Mouse (Mus musculus) megakaryocyte progenitor cell, adult 5-6 weeks (primary cell): Measurements from ENCODE around the gene Gm45140. TPM values are rescaled to one million over a fixed set of nuclear protein-coding genes. Genes with fewer than 3 reads are reported as not detected.

ENCODE experiments used
- ATAC-seq: replicated peaks from 2 replicates; pipeline ENCODE4 v1.8.0; 2016; ENCODE audit warnings: mild to moderate bottlenecking, moderate TSS enrichment, inconsistent platforms; ENCODE audit not compliant: poor library complexity
- total RNA-seq, 2 experiments: library from RNA; stranded (forward) in 1 of 2; stranded (reverse) in 1 of 2; fragments of 157-497, 149-512 nt in 1 of 2; fragments of 200-1000 nt in 1 of 2; gene quantifications; 2 replicates each; pipeline versions ENCODE4 v1.2.3 to v1.2.4; 2015 to 2017

Gm45140 gene
- total RNA-seq (2015) (2.2 and 3.7 TPM in 2 replicates), total RNA-seq (2017) (17.4 and 19.9 TPM in 2 replicates)

DNA sequence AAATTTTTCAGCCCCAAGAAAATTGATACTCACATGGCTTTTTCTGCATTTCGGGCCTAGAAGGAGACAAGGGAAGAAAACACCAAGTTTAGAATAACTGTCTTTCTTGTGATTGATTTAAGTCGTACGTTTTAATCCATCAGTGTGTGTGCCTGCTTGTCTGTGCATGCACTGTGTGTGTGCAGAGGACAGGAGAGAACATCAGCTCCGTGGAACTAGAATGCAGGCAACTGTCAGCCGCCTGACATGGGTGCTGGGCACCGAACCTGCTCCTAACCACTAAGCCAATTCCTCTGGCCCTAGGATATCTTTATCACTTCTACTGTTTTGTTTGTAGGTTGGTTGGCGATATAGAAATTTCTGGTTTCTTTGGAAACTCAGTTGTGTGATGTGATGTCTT lies at the start of gene Gm45140:
Gene Gm45140, minus strand, starts transcription at position 101 of the 400 bp plus-strand sequence.
- ATAC-seq: no peak

DNA sequence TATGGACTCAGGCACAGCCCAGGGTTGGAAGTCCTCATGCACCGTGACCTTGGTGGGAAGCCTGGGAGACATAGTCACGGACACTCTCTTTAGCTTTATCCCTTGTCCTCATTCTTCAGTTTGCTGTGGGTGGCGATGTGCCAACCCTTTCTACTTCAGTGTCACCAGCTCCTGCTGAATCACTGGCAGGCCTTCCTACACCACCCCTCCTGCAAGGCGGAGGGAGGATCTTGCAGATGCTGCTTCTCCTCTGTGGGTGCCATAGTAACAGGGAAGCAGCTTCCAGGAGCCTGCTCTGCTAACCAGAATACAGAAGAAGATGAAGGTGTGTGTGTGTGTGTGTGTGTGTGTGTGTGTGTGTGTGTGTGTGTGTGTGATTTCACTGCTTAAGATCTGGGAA lies 47.2 kb upstream of the Gm45140 start:
- peak; percentile 59 for ATAC-seq

DNA sequence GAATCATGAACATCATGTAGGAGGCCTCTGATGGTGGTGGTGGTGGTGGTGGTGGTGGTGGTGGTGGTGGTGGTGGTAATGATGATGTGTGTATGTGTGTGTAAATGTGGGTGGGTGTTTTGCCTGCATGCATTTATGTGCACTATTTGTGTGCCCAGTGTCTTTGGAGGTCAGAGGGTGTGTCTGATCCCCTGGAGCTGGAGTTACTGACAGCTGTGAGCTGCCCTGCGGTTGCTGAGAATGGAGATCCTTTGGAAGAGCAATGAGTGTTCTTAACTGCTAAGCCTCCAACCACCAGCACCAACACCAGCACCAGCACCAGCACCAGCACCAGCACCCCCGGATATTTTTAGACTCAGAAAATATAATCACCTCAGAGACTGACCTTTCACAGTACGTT lies 46.6 kb upstream of the Gm45140 start:
- no peak for ATAC-seq

DNA sequence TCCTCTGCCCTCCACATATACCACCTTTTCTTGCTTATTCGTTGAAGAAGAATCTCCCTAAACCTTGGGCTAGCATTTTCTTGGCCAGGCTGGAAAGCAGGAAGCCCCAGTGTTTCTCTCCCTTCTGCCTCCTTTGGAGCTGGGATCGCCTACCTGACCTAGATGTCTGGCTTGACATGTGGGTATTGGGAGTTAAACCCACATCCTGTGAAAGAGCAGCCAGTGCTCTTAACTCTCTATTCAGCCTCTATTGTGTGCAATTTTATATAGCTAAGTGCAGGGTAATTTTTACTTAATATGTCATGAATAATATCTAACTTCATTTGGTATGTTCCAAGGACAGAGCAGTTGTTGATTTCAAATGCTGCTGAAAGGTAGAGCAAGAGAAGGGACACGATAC lies 44.0 kb upstream of the Gm45140 start:
- ATAC-seq: no peak

DNA sequence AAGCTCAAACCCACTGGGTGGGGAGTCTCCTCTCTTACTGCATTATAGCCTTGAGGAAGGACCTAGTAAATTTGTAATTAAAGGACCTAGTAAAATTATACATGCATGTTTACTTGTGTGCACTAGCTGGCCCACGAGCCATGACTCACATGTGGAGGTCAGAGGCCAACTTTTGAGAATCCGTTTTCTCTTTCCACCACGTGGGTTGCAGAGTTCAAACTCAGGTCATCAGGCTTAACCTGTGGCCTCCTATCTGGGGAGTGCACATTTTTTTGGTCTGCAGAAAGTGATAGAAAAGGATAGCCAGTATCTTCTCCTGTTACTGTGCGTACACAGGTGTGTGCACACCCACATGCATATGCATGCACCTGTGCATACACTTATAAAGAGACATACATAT lies 43.4 kb upstream of the Gm45140 start:
- peak; percentile 43 for ATAC-seq

DNA sequence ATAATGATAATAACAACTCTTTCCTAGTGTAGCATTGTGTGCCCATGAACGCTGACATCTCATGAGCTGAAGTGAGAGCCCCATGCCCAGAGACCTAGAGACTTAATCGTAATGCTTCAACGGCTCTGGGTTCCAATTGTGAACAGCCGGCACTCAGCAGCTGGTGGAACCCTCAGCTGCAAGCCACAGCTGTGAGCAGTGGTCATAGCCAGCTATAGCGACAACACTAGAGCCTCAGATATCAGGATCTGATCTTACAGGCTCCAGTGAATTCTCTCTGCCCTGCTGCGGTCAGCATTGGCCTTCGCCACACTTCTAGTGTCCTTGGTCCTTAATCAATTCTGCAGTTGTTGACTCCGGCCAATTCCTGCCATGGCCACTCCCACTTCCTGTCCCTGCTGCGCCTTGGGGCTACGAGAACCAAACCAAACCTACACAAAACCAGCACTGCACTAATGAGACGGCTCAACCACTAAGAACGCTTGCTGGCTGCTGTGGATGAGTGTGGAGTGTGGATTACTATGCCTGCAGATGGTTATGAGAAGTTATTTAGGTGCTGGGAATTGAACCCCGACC lies 40.6 kb upstream of the Gm45140 start:
- ATAC-seq: peak; percentile 30; the same call in 1 of the 2 replicates

DNA sequence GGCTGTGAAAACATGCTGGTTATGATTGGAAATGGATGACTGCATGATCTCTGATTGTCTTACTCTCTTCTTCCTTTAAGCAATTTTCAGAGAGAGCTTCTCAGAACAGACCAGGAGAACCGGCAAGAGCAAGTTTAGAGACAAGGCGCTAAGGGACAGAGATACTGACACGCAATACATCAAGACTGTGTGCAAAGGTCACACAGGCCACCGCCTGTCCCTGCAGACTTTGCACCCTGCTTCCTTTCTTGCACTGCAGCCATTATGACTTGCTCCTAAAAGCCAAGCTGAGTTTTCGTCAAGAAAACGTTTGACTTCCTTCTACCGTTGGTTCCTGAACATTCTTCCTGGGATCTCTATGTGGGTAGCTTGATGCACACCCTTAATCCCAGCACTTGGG lies 40.0 kb upstream of the Gm45140 start:
- ATAC-seq: no peak

DNA sequence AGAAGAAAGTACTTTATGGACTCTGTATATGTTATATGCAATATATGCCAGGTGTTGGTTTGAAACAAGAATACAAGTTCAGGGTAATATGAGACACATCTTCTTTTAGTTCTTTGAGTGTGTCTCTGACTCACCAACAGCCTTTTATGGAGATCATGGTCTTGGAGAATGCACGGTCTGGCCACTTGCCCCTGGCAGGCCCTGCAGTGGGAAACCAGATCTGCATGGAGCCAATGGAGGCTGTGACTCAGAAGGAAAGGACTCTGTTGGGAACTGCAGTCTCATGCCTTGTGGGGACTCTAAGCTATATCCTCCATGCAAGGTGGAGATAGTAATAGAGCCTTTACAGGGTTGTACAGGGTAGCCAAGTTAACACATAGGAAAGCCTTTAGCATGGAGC lies 39.5 kb upstream of the Gm45140 start:
- ATAC-seq: no peak

DNA sequence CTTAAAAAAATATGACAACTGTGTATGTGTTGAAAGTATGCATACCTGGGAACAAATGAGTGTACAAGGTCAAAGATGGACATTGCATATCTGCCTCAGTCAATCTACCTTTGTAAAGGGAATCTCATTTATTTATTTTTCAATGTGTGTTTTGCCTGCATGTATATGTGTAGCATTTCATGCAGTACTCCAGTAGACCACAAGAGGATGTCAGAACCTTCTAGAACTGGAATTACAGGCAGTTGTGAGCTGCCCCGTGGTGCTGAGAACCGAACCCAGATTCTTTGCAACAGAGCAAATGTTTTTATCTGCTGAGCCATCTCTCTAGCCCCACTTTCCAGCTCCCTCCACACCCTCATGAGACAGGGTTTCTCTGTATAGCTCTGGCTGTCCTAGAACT lies 38.4 kb upstream of the Gm45140 start:
- ATAC-seq: no peak

DNA sequence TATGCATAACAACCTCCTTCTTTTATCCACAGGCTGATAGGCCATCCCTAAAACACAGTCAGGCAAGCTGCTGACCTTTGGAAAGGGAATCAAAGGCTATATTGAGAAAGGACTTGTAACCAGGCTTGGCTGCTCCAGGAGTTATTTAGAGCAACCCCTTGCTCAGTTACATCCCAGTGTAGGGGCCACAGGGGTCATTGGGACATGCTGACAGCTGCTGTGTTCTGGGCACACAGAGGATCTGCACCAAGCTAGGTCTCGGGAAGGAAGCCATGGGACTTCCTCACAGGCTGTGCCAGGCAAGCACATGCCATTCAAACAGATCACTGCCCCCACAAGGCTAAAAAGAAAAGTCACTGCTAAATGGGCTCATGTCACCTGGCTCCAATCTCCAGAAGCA lies 37.5 kb upstream of the Gm45140 start:
- no peak for ATAC-seq

DNA sequence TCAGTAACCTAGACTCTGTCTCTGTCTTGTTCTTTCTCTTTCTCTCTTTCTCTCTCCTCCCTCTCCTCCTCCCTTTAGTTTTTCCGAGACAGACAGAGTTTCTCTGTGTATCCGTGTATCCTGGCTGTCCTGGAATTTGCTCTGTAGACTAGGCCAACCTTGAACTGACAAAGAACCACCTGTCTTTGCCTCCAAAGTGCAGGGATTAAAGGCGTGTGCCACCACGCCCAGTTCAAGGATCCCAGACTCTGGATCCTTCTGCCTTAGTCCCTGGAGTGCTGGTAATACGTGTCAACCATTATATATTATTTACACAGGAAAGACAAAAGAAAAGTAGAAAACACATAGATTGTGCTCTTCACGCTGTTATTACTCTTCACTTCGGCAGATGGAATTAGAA lies 35.6 kb upstream of the Gm45140 start:
- ATAC-seq: no peak

DNA sequence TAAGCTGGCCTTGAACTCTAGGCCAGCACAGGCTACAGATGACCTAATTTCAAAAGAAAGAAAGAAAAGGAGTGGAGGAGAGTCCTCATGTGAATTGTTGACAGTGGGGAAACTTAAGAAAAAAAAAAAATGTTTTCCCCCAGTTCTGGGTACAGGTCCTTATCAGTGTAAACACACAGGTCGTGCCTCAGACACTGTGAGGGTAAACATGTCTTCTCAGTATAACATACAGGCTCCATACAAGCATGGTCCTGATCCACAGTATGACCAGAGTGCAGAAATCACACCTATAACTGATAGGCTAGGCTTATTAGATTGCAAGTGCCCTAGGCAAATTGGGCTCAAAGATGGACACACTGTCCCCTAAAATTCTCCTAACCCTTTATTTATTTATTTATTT lies 34.8 kb upstream of the Gm45140 start:
- no peak for ATAC-seq

DNA sequence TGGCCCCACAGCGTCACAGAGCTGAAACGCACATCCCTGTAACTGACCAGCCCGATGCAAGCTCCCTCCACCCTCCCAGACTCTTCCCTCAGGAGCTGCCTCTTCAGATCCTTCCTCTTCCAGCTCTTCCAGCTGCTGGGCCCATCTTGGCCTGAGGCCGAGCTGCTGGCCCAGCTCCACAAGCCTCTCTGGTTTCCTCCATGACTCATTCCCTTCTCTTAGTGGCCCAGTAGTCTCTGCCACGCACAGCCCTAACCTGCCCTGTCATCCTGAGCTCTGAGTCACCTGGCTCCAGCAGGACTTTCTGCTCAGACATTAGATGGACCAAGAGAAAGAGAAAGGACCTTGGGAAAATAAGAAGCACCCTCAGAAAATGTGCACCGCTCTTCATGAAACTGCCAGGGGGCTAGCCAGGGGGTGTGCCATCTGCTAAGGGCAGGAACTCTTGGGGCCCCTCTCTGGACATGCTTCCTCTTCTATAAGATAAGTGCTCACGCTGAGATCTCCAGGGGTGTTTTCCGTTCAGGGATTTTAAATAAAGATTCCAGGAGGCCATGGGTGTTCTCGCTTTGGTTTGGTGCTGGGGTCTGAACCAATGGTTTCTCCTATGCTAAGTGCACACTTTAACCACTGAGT lies 33.4 kb upstream of the Gm45140 start:
- peak; percentile 64 for ATAC-seq

DNA sequence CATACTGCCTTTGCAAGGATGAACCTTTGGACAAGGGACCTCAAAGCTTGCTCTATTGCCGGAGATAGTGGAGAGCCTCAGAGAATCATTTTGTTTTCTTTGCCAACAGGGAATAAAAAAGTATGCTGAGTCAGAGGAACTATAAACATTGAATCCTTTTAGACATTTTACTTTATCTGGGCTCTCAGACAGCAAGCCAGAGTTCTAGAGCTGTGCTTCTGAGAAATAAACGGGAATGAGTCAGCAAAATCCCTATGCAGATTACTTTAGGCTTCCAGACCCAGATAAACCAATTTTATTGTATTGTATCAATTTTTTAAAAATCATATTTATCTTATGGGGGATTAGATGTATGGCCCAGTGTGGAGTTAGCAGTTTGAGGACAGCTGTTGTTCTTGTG lies 31.7 kb upstream of the Gm45140 start:
- ATAC-seq: peak; percentile 65

DNA sequence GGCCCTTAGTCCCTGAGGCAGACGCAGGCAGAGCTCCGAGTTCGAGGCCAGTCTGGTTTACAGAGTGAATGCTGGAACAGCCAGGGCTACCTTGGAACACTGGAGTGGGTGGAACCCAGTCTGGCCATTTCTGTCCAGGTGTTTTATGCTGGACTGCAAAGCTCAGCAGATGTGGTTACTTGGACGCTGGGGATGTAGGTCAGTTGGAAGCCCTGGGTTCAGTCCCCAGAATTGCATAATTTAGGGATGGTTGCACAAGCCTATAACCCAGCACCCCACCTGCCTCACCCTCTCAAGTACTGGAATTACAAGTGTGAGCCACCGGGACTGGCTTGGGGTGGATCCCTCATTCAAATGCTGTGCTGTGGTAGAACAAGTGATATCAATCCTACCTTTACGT lies 30.6 kb upstream of the Gm45140 start:
- no peak for ATAC-seq

DNA sequence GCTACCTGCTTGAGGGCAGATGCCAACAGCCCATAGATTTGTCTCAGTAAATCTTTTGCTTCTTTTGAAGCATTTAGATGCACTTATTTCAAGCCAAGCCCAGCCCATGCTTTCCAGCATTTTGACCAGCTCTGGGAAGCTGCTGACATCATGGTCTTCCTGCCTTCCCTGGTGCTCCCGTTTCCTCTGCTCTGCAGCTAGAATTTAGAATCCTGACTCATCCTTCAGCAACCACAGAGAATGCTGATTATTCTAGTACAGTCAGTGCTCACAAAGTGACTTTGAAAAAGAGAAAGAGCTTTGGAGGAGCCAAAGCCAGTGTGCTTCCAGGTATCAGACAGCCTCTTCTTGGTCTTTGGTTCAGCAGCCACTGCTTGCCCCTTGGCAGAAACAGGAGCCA lies 21.5 kb upstream of the Gm45140 start:
- ATAC-seq: no peak

DNA sequence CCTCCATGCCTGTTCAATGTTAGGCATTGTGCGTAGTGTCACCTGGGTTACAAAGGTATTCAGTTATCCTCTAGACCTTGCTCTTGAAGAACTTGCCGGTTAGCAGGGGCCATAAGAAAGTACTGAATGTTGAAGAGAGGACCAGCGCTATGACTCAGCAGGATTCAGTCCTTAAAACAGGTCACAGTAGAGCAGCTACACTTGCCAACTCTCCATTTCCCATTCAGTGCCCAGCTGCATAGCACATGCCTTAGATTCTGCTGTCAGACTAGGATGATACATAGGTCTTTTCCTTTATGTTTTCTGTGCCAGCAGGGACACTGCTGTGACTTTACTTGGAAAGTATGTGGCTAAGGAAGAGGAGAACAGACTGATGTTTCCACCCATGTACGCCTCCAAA lies 17.9 kb upstream of the Gm45140 start:
- ATAC-seq: no peak

DNA sequence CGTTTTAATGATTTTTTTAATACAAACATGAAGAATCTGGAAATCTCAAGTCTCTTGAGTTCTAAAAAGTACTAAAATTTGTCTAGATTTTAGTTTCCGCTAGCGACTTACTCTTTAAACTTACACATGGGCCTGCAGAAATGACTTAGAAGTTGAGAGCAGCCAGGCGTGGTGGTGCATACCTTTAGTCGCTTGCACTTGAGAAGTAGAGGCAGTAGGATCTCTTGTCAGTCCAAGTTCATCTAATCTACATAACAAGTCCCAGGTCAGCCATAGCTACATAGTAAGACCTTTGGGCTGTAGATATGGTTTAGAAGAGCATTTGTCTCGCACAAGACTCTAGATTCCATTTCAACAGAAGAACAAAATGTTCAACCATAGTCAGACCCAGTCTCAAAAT lies 16.3 kb upstream of the Gm45140 start:
- ATAC-seq: no peak

DNA sequence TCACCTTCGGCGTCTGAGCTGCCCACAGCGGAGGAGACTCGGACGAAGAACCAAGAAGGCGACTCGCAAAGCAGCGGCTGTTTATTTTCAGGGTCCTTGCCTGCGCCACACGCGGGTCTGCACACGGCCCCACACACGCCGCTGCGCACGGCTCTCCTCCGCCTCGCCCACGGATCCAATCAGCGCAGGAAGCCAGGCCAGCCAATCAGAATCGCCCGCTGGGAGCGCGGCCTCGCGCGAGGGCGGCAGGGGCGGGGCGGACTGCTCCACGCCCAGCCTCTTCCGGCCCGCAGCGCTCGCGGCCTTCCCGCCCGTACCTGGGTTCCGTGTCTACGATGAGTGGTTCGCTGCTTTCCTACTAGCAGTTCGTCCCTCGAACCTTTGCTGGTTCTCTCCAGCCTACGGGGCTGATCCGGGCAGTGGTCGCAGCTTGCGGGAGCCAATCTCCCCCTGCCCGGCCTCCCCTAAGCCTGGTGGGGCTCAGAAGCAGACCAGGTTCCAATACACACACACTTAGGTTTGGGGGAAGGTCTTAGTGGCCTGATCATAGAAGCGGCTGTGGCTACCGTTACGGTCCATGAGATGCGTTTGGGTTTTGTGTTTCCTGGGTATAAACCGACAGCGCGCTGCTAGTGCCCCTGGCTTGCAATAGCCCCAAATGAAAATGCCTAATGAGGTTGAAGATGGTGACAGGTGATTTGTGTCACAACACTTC lies 15.5 kb upstream of the Gm45140 start, which contains the start of gene Cnbp:
Gene Cnbp, minus strand, starts transcription at position 207 of the 715 bp plus-strand sequence.
- ATAC-seq: peak; percentile 95

DNA sequence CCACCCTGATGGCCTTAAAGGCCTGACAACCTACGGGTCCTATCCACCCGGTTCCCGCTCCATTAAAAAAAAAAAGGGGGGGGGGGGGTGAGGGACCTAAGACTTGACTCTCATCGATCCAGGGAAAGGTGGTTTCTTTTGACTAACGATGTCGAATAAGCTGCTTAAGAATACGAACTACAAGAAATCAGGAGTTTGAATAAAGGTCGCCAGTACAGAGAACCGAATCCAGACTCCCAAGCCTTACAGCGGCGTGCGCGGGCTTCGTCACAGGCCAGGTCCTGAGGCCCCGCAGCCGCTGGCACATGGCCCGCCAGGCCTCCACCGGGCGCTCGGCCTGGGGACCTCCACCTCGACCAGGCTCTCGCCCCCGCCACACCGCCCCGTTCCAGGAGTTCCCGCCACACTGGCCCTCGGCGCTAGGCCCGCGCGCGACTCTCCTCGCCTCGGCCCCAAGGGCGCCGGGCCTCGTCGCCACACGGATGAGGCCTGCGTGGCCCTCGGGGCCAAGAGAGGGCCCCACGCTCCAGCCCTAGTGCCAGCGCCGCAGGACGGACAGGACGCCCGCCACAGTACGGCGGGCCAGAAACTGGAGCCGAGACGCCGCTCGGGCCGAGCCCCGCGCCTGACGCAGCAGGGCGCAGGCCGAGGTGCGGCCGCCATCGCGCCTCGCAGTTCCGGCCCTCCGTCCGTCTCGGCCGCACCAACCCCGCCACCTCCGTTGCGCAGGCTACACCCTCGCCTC lies 14.7 kb upstream of the Gm45140 start:
- ATAC-seq: no peak

DNA sequence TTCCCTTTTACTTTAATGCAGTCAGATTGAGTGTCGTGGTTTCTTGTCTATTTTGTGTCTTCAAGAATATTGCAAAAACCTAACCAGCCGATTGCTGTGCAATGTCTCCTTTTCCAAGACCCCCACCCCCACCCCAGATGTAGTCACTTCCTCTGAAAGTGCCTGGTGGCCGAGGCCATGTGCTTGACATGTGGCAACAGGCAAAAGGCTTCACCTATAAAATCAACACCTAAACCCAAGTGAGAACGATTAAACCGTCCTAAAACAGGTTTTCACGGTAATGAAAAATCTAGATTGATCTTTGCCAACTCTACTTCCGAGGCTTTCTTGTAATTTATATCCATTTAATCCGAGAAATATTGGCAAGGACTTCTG lies 14.2 kb upstream of the Gm45140 start:
- ATAC-seq: peak; percentile 51

DNA sequence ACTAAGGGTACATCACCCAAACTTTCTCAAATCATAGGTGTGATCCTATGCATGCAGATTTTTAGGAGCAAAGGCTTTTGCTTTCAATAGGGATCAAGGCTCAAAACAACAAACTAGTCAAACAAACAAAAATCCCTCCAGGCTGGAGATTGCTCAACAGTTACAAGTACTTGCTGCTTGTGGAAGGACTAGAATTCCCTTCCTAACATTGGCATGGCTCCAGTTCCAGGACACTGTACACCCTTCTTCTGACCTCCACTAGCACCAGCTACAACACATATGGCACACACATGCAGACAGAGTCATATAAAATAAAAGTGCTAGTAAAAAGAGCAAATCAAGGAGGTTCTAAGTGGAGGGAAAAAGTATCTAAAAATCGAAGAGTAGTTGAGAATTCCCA lies 11.2 kb upstream of the Gm45140 start:
- no peak for ATAC-seq
